Comparison of ENCODE assay signal across 14 mouse cellular contexts in genomic region chr10:121581405-121581804, GRCm38 (mm10). TPM values are rescaled to one million over a fixed set of nuclear protein-coding genes. Genes with fewer than 3 reads are reported as not detected.
DNase-seq lines count a peak whose midpoint lies in the region.
"Had no signal": no experiment of that assay in that cellular context is flagged by ENCODE, and none has a peak within 500 bp of the region (broad histone marks: within the 10 kb centered on the region; RNA-seq: fewer than 3 reads in every experiment).

No protein-coding gene starts in this region.

- DNase-seq in heart, adult 11 months: peak; percentile 83
- no peak for DNase-seq in heart, adult 18-20 months
- peak; percentile 23 for DNase-seq in lung, postnatal 36 days
- no peak for DNase-seq in lung, postnatal 25 days (ENCODE audit: low spot score)
- DNase-seq in ZHBTc4 (ENCODE audit: low read depth, low spot score): peak; percentile 61
- DNase-seq in retina, embryonic 14.5 days (ENCODE audit: low spot score): peak; percentile 20
- no peak for DNase-seq in ovary, postnatal 10 days (ENCODE audit: low spot score)
- DNase-seq in heart, postnatal 10 days: no peak
- DNase-seq: adrenal gland, postnatal 25 days; cerebellum, postnatal 25 days; kidney, adult 18-20 months; thymus, postnatal 4 days had no signal

- intact Hi-C loops in heart, postnatal 10 days (cut with DNase I): no loop called here

RNA-seq across cellular contexts. Expression of gene Tbk1, which starts 5.2 kb away (rescaled TPM):
- 10 to 100 TPM; 18.4 to 21.3 TPM for total RNA-seq in heart, adult 18-20 months (2021)
- 10 to 100 TPM; 17.3 to 19.5 TPM for total RNA-seq in heart, postnatal 10 days (2021)

RNA-seq across cellular contexts. Expression of gene Xpot, which starts 44.7 kb away (rescaled TPM):
- total RNA-seq in heart, adult 18-20 months (2021): 10 to 100 TPM; 22.6 to 28.5 TPM
- total RNA-seq in heart, postnatal 10 days (2021): 10 to 100 TPM; 31.7 to 33.8 TPM

RNA-seq across cellular contexts. Expression of gene D930020B18Rik, which starts 60.0 kb away (rescaled TPM):
- not detected for total RNA-seq in heart, adult 18-20 months (2021)
- not detected for total RNA-seq in heart, postnatal 10 days (2021)
- total RNA-seq: adrenal gland, postnatal 25 days; heart, postnatal 25 days; megakaryocyte, adult 5-6 weeks had no signal

Comparison
In these comparisons a context has a peak if more than half of its experiments do, and no peak if none do; other contexts are left out.
1. DNase-seq: peak in heart, adult 11 months (single experiment), lung, postnatal 36 days (single experiment), ZHBTc4 (single experiment) and retina, embryonic 14.5 days (single experiment); none in heart, adult 18-20 months (0 of 2), lung, postnatal 25 days (single experiment), ovary, postnatal 10 days (single experiment) and heart, postnatal 10 days (0 of 2).